In genomic region chr9:58657735-58658512, GRCm38 (mm10) we compare ENCODE assay signal across 13 mouse cellular contexts.
A peak's percentile ranks its signal among the peaks of the same experiment; 100 is the strongest.
DNase-seq lines count a peak whose midpoint lies in the region; ATAC-seq lines count a peak whose summit lies in the region.
"Had no signal": no experiment of that assay in that cellular context is flagged by ENCODE, and none has a peak within 500 bp of the region (broad histone marks: within the 10 kb centered on the region; RNA-seq: fewer than 3 reads in every experiment).

No protein-coding gene starts in this region.

- H3K9me3 ChIP-seq in lung, embryonic 15.5 days, result no peaks in the 10 kb centered on the region
- H3K9me3 ChIP-seq: embryonic facial prominence, embryonic 15.5 days; midbrain, embryonic 13.5 days; neural tube, embryonic 13.5 days had no signal

- H3K27me3 ChIP-seq in lung, embryonic 15.5 days, result no peaks in the 10 kb centered on the region
- H3K27me3 ChIP-seq: embryonic facial prominence, embryonic 15.5 days; midbrain, embryonic 13.5 days; neural tube, embryonic 13.5 days had no signal

- no peak overlapping the region for H3K4me3 ChIP-seq in lung, embryonic 15.5 days
- H3K4me3 ChIP-seq: embryonic facial prominence, embryonic 15.5 days; midbrain, embryonic 13.5 days; neural tube, embryonic 13.5 days had no signal

- peaks cover 7% of the 10 kb centered on the region for H3K36me3 ChIP-seq in lung, embryonic 15.5 days

- peaks cover 11% of the 10 kb centered on the region for H3K4me1 ChIP-seq in lung, embryonic 15.5 days
- H3K4me1 ChIP-seq: embryonic facial prominence, embryonic 15.5 days; midbrain, embryonic 13.5 days; neural tube, embryonic 13.5 days had no signal

- H3K27ac ChIP-seq in lung, embryonic 15.5 days, result peak overlapping the region; percentile 39
- H3K27ac ChIP-seq: embryonic facial prominence, embryonic 15.5 days; midbrain, embryonic 13.5 days; neural tube, embryonic 13.5 days had no signal

- peak; percentile 47; the same call in 1 of the 2 replicates for ATAC-seq in lung, embryonic 15.5 days (ENCODE audit: borderline replicate concordance, extremely low read depth, low FRiP score, low TSS enrichment)
- ATAC-seq in cerebellum, adult (ENCODE audit: insufficient number of reproducible peaks, low FRiP score, low TSS enrichment), result no peak
- ATAC-seq: hindbrain, embryonic 16.5 days; midbrain, embryonic 13.5 days had no signal

- no peak overlapping the region for H3K4me2 ChIP-seq in lung, embryonic 15.5 days
- H3K4me2 ChIP-seq: embryonic facial prominence, embryonic 15.5 days; midbrain, embryonic 13.5 days; neural tube, embryonic 13.5 days had no signal

- H3K9ac ChIP-seq in lung, embryonic 15.5 days, result no peak overlapping the region
- H3K9ac ChIP-seq: embryonic facial prominence, embryonic 15.5 days; midbrain, embryonic 13.5 days; neural tube, embryonic 13.5 days had no signal

- no peak for DNase-seq in lung, postnatal 14 days
- peak; percentile 84 for DNase-seq in c-Kit-positive CD71-positive TER-119-positive erythroid progenitor cells, embryonic 14.5 days (ENCODE audit: low spot score)
- DNase-seq in liver, result peak; percentile 85
- peak; percentile 48 to 72 for DNase-seq in spleen, postnatal 10 days (ENCODE audit: low spot score in 2 of 2)
- no peak for DNase-seq in ovary, postnatal 36 days (ENCODE audit: low spot score)
- DNase-seq: cerebellum, adult 8-10 months; right cerebral cortex, postnatal 14 days had no signal

- 49% methylated on average over 5 of the region's 5 CpGs for WGBS in lung, embryonic 15.5 days

Comparison
In these comparisons a context has a peak if more than half of its experiments do, and no peak if none do; other contexts are left out.
1. DNase-seq: peak in c-Kit-positive CD71-positive TER-119-positive erythroid progenitor cells, embryonic 14.5 days (single experiment), liver (single experiment) and spleen, postnatal 10 days (2 of 2); none in lung, postnatal 14 days (single experiment) and ovary, postnatal 36 days (single experiment).